11 mouse cellular contexts compared by ENCODE assay signal in genomic region chr8:65037117-65037533, GRCm38 (mm10). TPM values are rescaled to one million over a fixed set of nuclear protein-coding genes. Genes with fewer than 3 reads are reported as not detected.
DNase-seq lines count a peak whose midpoint lies in the region; ATAC-seq lines count a peak whose summit lies in the region.
"Had no signal": no experiment of that assay in that cellular context is flagged by ENCODE, and none has a peak within 500 bp of the region (broad histone marks: within the 10 kb centered on the region; RNA-seq: fewer than 3 reads in every experiment).

TSS of gene Apela (minus strand) at chr8:65037336.

- no peak within 1 kb of the TSS; the same call in 1 of the 2 replicates for H3K27ac ChIP-seq in forebrain, embryonic 10.5 days
- no peak within 1 kb of the TSS for H3K27ac ChIP-seq in liver, embryonic 12.5 days
- H3K27ac ChIP-seq in neural tube, embryonic 12.5 days = no peak within 1 kb of the TSS

- DNase-seq in left cerebral cortex, postnatal 4 days = peak; percentile 8
- no peak for DNase-seq in left cerebral cortex, adult 8-10 months (ENCODE audit: low spot score in 2 of 2)
- DNase-seq in forebrain, embryonic 10.5 days (ENCODE audit: extremely low spot score, low spot score) = peak; percentile 46
- peak; percentile 72 for DNase-seq in kidney, adult 11 months
- DNase-seq in gastrocnemius, postnatal 36 days = no peak
- no peak for DNase-seq in gastrocnemius, adult 18-20 months (ENCODE audit: low spot score)

- peak within 1 kb of the TSS; percentile 49 for H3K4me3 ChIP-seq in forebrain, embryonic 10.5 days
- peak within 1 kb of the TSS; percentile 14; the same call in 1 of the 2 replicates for H3K4me3 ChIP-seq in liver, embryonic 12.5 days
- peak within 1 kb of the TSS; percentile 24; the same call in 1 of the 2 replicates for H3K4me3 ChIP-seq in neural tube, embryonic 12.5 days

- no peaks in the 10 kb centered on the region for H3K36me3 ChIP-seq in forebrain, embryonic 10.5 days (replicated peaks)
- H3K36me3 ChIP-seq in liver, embryonic 12.5 days = no peaks in the 10 kb centered on the region
- H3K36me3 ChIP-seq in neural tube, embryonic 12.5 days = no peaks in the 10 kb centered on the region
- H3K36me3 ChIP-seq: G1E had no signal

- no peak within 1 kb of the TSS for H3K9ac ChIP-seq in liver, embryonic 12.5 days
- peak within 1 kb of the TSS; percentile 29; the same call in 1 of the 2 replicates for H3K9ac ChIP-seq in neural tube, embryonic 12.5 days

- H3K27me3 ChIP-seq in forebrain, embryonic 10.5 days (ENCODE audit: poor library complexity, severe bottlenecking) = peaks cover 4% of the 10 kb centered on the region; the same call in 1 of the 2 replicates
- peaks cover 14% of the 10 kb centered on the region for H3K27me3 ChIP-seq in liver, embryonic 12.5 days (replicated peaks)
- no peaks in the 10 kb centered on the region for H3K27me3 ChIP-seq in neural tube, embryonic 12.5 days (replicated peaks)

- H3K9me3 ChIP-seq in forebrain, embryonic 10.5 days = no peaks in the 10 kb centered on the region
- no peaks in the 10 kb centered on the region for H3K9me3 ChIP-seq in liver, embryonic 12.5 days (replicated peaks)
- no peaks in the 10 kb centered on the region for H3K9me3 ChIP-seq in neural tube, embryonic 12.5 days
- H3K9me3 ChIP-seq: G1E had no signal

- intact Hi-C loops in left cerebral cortex, postnatal 4 days (cut with DNase I) = no loop called here
- intact Hi-C loops in gastrocnemius, postnatal 36 days (cut with DNase I) = no loop called here

- ATAC-seq in liver, embryonic 12.5 days = peak; percentile 73
- peak; percentile 61 for ATAC-seq in neural tube, embryonic 12.5 days (ENCODE audit: low FRiP score, low read depth)

- H3K4me2 ChIP-seq in liver, embryonic 12.5 days = peak within 1 kb of the TSS; percentile 43
- H3K4me2 ChIP-seq in neural tube, embryonic 12.5 days (replicated peaks) = peak within 1 kb of the TSS; percentile 60

- peaks cover 46% of the 10 kb centered on the region for H3K4me1 ChIP-seq in forebrain, embryonic 10.5 days
- no peaks in the 10 kb centered on the region for H3K4me1 ChIP-seq in liver, embryonic 12.5 days
- H3K4me1 ChIP-seq in neural tube, embryonic 12.5 days = peaks cover 6% of the 10 kb centered on the region

- WGBS in forebrain, embryonic 10.5 days = 1% methylated on average over 8 of the region's 8 CpGs
- WGBS in liver, embryonic 12.5 days (ENCODE audit: insufficient replicate concordance) = 2% methylated on average over 8 of the region's 8 CpGs
- under 1% methylated on average over 8 of the region's 8 CpGs for WGBS in neural tube, embryonic 12.5 days

RNA-seq across cellular contexts. Expression of gene Apela, which starts in this region (rescaled TPM):
- under 1 TPM in 1 of 2 experiments, not detected in 1; 0.56 TPM for total RNA-seq in left cerebral cortex, postnatal 4 days (2021)
- total RNA-seq in left cerebral cortex, adult 8-10 months (2022) = not detected
- 2.7 and 3.1 TPM in 2 replicates for polyA plus RNA-seq in forebrain, embryonic 10.5 days (2016; fragmentation: Nextera tagmentation; extraction: Ambion mirVana)
- polyA plus RNA-seq in liver, embryonic 12.5 days (2016; fragmentation: Nextera tagmentation; extraction: Ambion mirVana) = 0.74 and 0.88 TPM in 2 replicates
- polyA plus RNA-seq in neural tube, embryonic 12.5 days (2016; fragmentation: Nextera tagmentation; extraction: Ambion mirVana) = 5.5 and 7.3 TPM in 2 replicates
- total RNA-seq in gastrocnemius, postnatal 36 days (2021) = not detected
- not detected for total RNA-seq in gastrocnemius, adult 18-20 months (2021)
- total RNA-seq: G1E; hematopoietic stem cell, adult 5-6 weeks had no signal
- polyA plus RNA-seq: G1E; testis, adult 2 months had no signal

Comparison
In these comparisons a context has a peak if more than half of its experiments do, and no peak if none do; other contexts are left out.
1. Peak in DNase-seq in left cerebral cortex, postnatal 4 days; RNA of the gene not detected or under 1 TPM.
2. Peak in ATAC-seq, H3K4me3 ChIP-seq and H3K4me2 ChIP-seq in liver, embryonic 12.5 days; RNA of the gene not detected or under 1 TPM.
3. DNase-seq: peak in forebrain, embryonic 10.5 days (single experiment) and kidney, adult 11 months (single experiment); none in left cerebral cortex, adult 8-10 months (0 of 2), gastrocnemius, postnatal 36 days (0 of 2) and gastrocnemius, adult 18-20 months (single experiment).
4. Peak in every context shown above with its lines, with median percentiles within 50 percentile points of each other: H3K4me3 ChIP-seq.